Mouse (Mus musculus) forebrain, embryonic 10.5 days (tissue): ENCODE results near the gene Serinc2. TPM values are rescaled to one million over a fixed set of nuclear protein-coding genes. Genes with fewer than 3 reads are reported as not detected.
"Not testable (repeated sequence)": the region's sequence is repeated elsewhere in the genome, so short reads cannot be mapped to it uniquely, and the experiment has no call there.

Experiments used
- DNase-seq: peaks from one replicate; pipeline ENCODE4 v3.0.0-alpha.2; 2017; ENCODE audit warnings: low spot score; ENCODE audit errors: extremely low spot score
- H3K27ac ChIP-seq: fragments of 300-500 bp; sonication (generic); 2 replicates; pipeline ENCODE4 v1.5.1; 2016; ENCODE audit warnings: mild to moderate bottlenecking
- H3K27me3 ChIP-seq: fragments of 300-500 bp; sonication (generic); 2 replicates; pipeline ENCODE4 v1.6.1; 2016; ENCODE audit warnings: mild to moderate bottlenecking; ENCODE audit not compliant: poor library complexity, severe bottlenecking
- H3K36me3 ChIP-seq: fragments of 300-500 bp; sonication (generic); replicated peaks from 2 replicates; pipeline ENCODE4 v1.6.1; 2016; ENCODE audit warnings: mild to moderate bottlenecking, moderate library complexity
- H3K4me1 ChIP-seq: fragments of 300-500 bp; sonication (generic); 2 replicates; pipeline ENCODE4 v1.6.1; 2016
- H3K4me3 ChIP-seq: fragments of 300-500 bp; sonication (generic); 2 replicates; pipeline ENCODE4 v1.5.1; 2016; ENCODE audit warnings: mild to moderate bottlenecking, moderate library complexity
- H3K9me3 ChIP-seq: fragments of 300-500 bp; sonication (generic); 2 replicates; pipeline ENCODE4 v1.6.1; 2016; ENCODE audit warnings: mild to moderate bottlenecking, moderate library complexity
- WGBS: fragments of 180-500 bp; shearing (Covaris S2); methylation state at CpG from one replicate; pipeline ENCODE4 v1.1.7; 2016; 5-methylcytosine and 5-hydroxymethylcytosine counted together
- polyA plus RNA-seq: library from polyadenylated mRNA; unstranded; fragments of >200 nt; fragmentation: Nextera tagmentation; extraction: Ambion mirVana; gene quantifications from 2 replicates; pipeline ENCODE4 v1.2.1, GENCODE M21; 2016

Serinc2 gene
- polyA plus RNA-seq, 1 experiment from 2014 or later = 63.2 TPM

DNA sequence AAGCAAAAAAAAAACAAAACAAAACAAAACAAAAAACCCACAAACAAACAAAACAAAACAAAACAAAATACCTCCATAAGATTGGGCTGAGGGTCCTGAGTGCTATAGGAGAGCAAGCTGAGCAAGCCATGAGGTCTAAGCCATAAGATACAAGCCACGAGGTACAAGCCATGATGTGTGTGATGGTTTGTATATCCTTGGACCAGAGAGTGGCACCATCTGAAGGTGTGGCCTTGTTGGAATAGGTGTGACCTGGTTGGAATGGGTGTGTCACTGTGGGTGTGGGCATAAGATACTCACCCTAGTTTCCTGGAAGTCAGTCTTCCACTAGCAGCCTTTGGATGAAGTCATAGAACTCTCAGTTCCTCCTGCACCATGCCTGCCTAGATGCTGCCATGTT is 35.4 kb downstream of the Serinc2 start:
- not testable (repeated sequence) for H3K36me3 ChIP-seq, DNase-seq, H3K9me3 ChIP-seq, H3K4me3 ChIP-seq, H3K27ac ChIP-seq, H3K4me1 ChIP-seq
- WGBS = 67% methylated on average over 1 of the region's 1 CpGs
- peaks cover 12% of the 10 kb centered on the region; the same call in 1 of the 2 replicates for H3K27me3 ChIP-seq

DNA sequence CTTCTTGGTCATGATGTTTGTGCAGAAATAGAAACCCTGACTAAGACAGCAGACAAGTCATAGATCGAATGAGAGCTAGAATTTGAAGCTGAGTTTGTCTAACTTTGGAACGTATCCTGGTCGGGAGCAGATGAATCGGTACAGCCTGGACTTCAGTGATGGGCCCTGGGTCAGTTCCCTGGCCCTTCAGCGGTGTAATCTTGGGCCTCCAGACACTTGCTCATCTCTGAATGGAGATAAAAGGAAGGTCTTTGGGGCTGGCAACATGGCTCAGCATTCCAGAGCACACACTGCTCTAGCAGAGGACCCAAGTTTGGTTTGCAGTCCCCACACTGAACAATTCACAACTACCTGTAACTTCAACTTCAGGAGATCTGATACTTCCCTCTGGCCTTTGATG is 36.0 kb downstream of the Serinc2 start:
- no peaks in the 10 kb centered on the region for H3K36me3 ChIP-seq
- H3K4me1 ChIP-seq = no peaks in the 10 kb centered on the region
- H3K9me3 ChIP-seq = no peaks in the 10 kb centered on the region
- 89% methylated on average over 5 of the region's 5 CpGs for WGBS
- DNase-seq = no peak
- no peak overlapping the region for H3K27ac ChIP-seq
- H3K27me3 ChIP-seq = peaks cover 12% of the 10 kb centered on the region; the same call in 1 of the 2 replicates
- H3K4me3 ChIP-seq = no peak overlapping the region

DNA sequence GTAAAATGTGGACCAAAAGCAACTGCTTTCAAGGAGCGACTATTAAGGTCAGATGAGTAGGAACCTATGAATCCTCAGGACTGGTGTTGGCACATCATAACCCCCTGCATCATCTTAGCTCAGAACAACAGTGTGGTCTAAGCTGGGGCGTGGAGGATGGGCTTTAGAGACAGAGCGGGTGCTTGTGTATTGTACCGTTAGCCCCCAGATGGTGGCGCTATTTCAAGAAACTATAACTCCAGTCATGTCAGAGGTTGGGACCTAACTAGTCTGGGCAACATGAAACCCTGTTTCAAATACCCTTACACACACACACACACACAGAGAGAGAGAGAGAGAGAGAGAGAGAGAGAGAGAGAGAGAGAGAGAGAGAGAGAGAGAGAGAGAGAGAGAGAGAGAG is 38.3 kb downstream of the Serinc2 start:
- Histone ChIP-seq H3K27me3 (no peaks in the 10 kb centered on the region), H3K4me1 (no peaks in the 10 kb centered on the region), H3K4me3 (no peak overlapping the region), H3K9me3 (no peaks in the 10 kb centered on the region), H3K36me3 (no peaks in the 10 kb centered on the region), H3K27ac (no peak overlapping the region)
- DNase-seq = no peak
- 41% methylated on average over 5 of the region's 5 CpGs for whole genome bisulfite sequencing

DNA sequence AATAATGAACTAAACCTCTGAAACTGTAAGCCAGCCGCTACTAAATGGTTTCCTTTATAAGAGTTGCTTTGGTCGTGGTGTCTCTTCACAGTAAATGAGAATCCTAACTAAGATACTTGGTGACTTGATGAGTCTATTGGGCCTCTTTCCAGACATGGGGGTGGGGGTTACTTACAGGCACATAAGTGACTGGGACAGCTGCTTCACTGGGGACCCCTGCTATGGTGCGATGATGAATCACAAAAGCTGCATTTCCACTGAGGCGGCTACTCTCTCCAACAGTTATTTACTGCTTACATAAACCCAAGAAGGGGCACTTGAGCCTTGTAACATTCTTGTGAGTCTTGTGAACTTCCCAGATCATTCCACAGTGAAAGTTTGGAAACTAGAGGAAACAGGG is 41.4 kb downstream of the Serinc2 start:
- 91% methylated on average over 4 of the region's 4 CpGs for WGBS
- no peaks in the 10 kb centered on the region for H3K4me1 ChIP-seq
- no peaks in the 10 kb centered on the region for H3K27me3 ChIP-seq
- H3K9me3 ChIP-seq = peaks cover 5% of the 10 kb centered on the region; the same call in 1 of the 2 replicates
- H3K27ac ChIP-seq = no peak overlapping the region
- DNase-seq = no peak
- no peaks in the 10 kb centered on the region for H3K36me3 ChIP-seq
- H3K4me3 ChIP-seq = no peak overlapping the region

DNA sequence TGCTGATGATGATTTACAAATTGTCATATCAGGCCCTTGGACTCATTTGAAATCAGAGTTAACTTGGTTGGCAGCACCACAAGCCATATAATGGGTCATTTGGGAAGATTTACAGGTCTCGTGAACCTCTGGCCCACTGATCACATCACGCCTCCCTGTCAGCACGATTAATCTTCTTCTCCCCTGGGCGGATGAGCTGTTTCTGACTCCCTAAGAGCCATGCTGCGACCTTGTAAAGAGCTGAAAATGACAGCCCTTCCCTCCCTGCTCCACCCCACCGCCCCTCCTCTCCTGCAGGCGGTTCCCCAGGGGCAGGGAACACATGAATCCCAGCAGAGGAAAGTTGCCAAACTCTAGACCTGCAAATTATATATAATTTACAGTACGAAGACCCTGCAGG is 42.6 kb downstream of the Serinc2 start:
- Histone ChIP-seq H3K9me3 (peaks cover 5% of the 10 kb centered on the region; the same call in 1 of the 2 replicates), H3K4me3 (no peak overlapping the region), H3K27me3 (no peaks in the 10 kb centered on the region), H3K36me3 (no peaks in the 10 kb centered on the region), H3K27ac (no peak overlapping the region), H3K4me1 (no peaks in the 10 kb centered on the region)
- 75% methylated on average over 8 of the region's 8 CpGs for WGBS
- DNase-seq = no peak

DNA sequence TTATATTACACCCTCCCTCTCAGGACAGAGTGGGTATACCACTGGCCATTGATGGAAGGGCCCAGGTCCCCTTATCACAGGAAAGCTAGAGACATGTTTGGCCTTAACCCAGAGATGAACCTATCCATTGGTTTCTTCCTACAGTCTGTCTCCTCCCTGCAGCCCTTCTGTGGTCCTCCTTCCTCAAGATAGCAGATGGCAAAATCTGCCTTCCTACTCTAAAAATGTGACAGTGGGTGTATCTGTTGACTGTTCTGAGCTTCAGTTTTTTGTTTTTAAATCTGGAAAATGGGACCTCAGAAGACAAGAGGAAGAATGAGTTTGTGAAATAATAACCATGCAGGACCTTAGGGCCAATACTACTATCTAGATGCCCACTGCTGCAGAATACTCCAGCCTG is 54.9 kb downstream of the Serinc2 start:
- Histone ChIP-seq H3K27me3 (no peaks in the 10 kb centered on the region), H3K27ac (no peak overlapping the region), H3K4me3 (no peak overlapping the region), H3K36me3 (no peaks in the 10 kb centered on the region), H3K9me3 (no peaks in the 10 kb centered on the region), H3K4me1 (peaks cover 5% of the 10 kb centered on the region; the same call in 1 of the 2 replicates)
- DNase-seq = no peak

DNA sequence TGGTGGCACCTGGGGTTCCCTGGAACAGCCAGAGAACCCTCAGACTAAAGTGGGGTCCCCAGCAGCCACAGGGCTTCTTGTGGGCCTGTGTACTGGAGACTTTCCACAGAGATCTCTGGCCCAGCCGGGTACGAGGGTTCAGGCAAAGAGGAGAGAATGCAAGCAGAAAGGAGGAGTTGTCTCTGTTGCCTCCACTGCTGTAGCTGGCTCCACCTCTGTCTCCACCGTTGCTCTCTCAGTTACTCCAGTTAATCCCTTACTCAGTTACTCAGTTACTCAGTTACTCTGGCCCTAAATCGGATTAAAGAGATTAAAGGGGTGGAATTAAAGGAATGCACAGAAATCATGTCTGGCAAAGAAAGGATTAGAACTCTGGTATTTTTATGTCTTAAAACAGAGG is 56.8 kb downstream of the Serinc2 start, which contains the start of gene Gm853:
Gm853 (minus strand) TSS at position 223 of the 400 bp plus-strand sequence.
- no peaks in the 10 kb centered on the region for H3K9me3 ChIP-seq
- peaks cover 5% of the 10 kb centered on the region; the same call in 1 of the 2 replicates for H3K4me1 ChIP-seq
- DNase-seq = no peak
- WGBS = 60% methylated on average over 4 of the region's 4 CpGs
- H3K27ac ChIP-seq = 0 out of 2 replicates have a peak within 1 kb of the TSS, but pooled peaks have one; percentile 15
- H3K27me3 ChIP-seq = no peaks in the 10 kb centered on the region
- no peak within 1 kb of the TSS for H3K4me3 ChIP-seq
- H3K36me3 ChIP-seq = no peaks in the 10 kb centered on the region

DNA sequence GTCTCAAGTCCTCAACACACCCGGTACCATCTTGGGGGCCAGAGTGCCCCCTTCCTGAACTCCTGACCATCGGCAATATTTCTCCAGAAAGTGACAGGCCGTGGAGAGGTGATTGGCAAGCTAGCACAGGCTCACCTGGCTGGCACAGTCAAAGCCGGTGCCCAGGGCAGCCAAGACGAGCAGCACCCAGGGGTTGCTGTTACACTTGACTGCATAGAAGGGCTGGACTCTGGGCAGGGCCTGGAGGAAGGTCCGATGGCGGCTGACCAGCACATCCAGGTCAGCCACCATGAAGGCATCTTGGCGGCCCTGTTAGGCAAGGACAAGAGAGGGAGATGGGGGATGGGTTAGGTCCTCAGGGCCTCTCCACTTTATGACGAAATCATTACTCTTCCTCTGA is 58.8 kb downstream of the Serinc2 start:
- 88% methylated on average over 9 of the region's 9 CpGs for WGBS
- Histone ChIP-seq H3K4me3 (no peak overlapping the region), H3K27me3 (no peaks in the 10 kb centered on the region), H3K9me3 (no peaks in the 10 kb centered on the region), H3K27ac (no peak overlapping the region), H3K36me3 (no peaks in the 10 kb centered on the region), H3K4me1 (peaks cover 5% of the 10 kb centered on the region; the same call in 1 of the 2 replicates)
- no peak for DNase-seq

DNA sequence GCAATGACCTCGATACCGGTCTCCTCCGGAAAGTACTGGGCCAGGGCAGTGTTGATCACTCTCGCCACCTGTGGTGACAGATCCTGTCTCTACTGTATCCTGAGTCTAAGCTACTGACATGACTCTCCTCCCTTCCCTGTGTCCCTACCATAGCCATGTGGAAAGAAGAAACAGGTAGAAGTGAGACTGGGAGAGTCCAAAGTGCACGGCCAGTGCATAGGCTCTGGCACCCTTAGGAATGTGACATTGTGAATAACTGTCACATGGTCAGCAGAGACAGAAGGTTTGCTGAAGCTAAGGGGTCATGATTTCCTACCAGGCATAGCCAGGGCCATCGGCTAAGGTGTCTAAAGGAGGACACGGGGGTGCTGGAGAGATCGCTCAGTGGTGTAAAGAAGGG is 63.6 kb downstream of the Serinc2 start:
- no peaks in the 10 kb centered on the region for H3K27me3 ChIP-seq
- no peaks in the 10 kb centered on the region for H3K36me3 ChIP-seq
- no peaks in the 10 kb centered on the region for H3K4me1 ChIP-seq
- 90% methylated on average over 8 of the region's 8 CpGs for WGBS
- no peaks in the 10 kb centered on the region for H3K9me3 ChIP-seq
- H3K4me3 ChIP-seq = no peak overlapping the region
- DNase-seq = no peak
- H3K27ac ChIP-seq = no peak overlapping the region

DNA sequence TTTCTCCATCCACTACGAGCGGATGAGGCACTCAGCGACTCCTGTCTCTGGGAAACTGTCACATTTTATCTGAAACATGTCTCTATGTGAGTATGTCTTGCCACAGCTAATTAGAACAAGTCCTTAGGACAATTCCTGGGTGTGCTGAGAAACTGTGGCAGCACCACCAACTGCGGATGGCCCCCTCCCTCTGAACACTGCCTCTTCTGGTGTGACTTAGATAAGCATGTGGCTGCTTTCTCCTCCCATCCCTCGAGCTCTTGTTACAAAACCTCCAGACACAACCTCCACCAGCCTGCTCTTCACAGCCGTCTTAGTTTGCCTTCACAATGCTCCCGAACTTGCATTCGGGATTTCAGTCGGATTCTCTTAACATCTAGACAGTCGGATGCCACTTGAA is 65.1 kb downstream of the Serinc2 start:
- Histone ChIP-seq H3K9me3 (no peaks in the 10 kb centered on the region), H3K27me3 (no peaks in the 10 kb centered on the region), H3K4me1 (no peaks in the 10 kb centered on the region), H3K27ac (no peak overlapping the region), H3K4me3 (no peak overlapping the region), H3K36me3 (no peaks in the 10 kb centered on the region)
- no peak for DNase-seq
- WGBS = 80% methylated on average over 10 of the region's 10 CpGs

DNA sequence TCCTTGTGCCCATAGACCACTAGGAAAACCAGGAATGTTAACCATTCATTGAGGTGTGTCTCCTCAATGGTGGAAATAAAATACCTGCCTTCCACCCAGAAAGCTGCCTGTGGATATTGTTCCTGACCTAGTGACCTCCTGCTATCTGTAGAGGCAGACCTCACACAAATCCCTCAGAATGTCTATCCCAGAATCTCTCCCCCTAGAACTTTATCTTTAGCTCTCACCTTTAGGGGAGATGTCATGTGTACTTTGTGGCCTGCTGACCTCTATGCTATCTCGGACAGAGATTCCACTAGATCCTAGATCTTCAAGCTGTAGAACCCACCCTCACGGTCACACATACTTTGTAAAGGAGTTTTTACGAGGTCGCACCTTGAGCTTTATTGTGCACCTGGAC is 65.8 kb downstream of the Serinc2 start:
- Histone ChIP-seq H3K27me3 (no peaks in the 10 kb centered on the region), H3K4me1 (no peaks in the 10 kb centered on the region), H3K4me3 (no peak overlapping the region), H3K9me3 (no peaks in the 10 kb centered on the region; the same call in 1 of the 2 replicates), H3K36me3 (no peaks in the 10 kb centered on the region), H3K27ac (no peak overlapping the region)
- WGBS = 91% methylated on average over 4 of the region's 4 CpGs
- no peak for DNase-seq

DNA sequence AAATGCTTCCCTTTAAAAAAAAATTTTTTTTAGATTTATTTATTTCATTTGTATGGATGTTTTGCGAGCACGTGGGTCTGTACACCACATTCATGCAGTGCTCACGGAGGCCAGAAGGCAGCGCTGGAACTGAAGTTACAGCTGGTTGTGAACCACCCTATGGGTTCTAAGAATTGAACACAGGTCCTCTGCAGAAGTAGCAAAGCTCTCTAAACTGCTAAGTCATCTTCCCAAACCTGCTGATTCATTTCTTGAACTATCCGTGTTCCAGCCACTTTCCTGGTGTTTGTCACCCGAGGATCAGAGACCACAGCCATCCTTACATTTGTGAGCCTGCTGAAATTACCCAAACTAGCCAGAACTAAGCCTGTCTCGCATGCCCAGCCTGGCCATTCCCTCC is 66.6 kb downstream of the Serinc2 start:
- Histone ChIP-seq H3K27me3 (no peaks in the 10 kb centered on the region), H3K9me3 (no peaks in the 10 kb centered on the region; the same call in 1 of the 2 replicates), H3K27ac (no peak overlapping the region), H3K36me3 (no peaks in the 10 kb centered on the region), H3K4me3 (no peak overlapping the region), H3K4me1 (no peaks in the 10 kb centered on the region)
- 78% methylated on average over 7 of the region's 7 CpGs for WGBS
- no peak for DNase-seq

DNA sequence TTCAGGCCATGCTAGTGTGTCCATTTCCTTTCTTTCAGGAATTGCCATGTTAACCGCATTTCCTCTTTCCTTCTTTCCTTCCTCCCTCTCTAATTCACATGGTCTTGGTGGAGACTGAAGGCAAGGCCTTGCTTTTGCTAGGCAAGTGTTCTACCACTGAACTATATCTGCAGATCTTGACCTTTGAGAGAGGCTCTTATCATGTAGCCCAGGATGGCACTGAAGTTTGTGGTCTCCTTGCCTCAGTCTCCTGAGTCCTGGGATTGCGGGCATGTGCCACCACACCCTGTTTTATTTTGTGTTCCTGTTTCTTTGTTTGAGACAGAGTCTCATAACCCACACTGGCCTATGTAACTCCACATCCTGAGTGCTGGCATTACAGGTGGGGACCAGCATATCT is 67.1 kb downstream of the Serinc2 start:
- Histone ChIP-seq H3K9me3 (peaks cover 5% of the 10 kb centered on the region), H3K36me3 (no peaks in the 10 kb centered on the region), H3K4me1 (no peaks in the 10 kb centered on the region), H3K27ac (no peak overlapping the region), H3K27me3 (no peaks in the 10 kb centered on the region), H3K4me3 (no peak overlapping the region)
- WGBS = 87% methylated on average over 2 of the region's 2 CpGs
- DNase-seq = no peak
